Mouse (Mus musculus) ES-Bruce4 (cell line): ENCODE measurements around the gene Awat1. TPM values are rescaled to one million over a fixed set of nuclear protein-coding genes. Genes with fewer than 3 reads are reported as not detected.
A peak's percentile ranks its signal among the peaks of the same experiment; 100 is the strongest.

Source experiments
- H3K27ac ChIP-seq: 2 replicates; pipeline ENCODE4 v1.5.1; 2012; ENCODE audit warnings: low read length, inconsistent platforms; ENCODE audit not compliant: insufficient read depth
- H3K27me3 ChIP-seq: 2 replicates; pipeline ENCODE4 v1.6.1; 2012; ENCODE audit warnings: mild to moderate bottlenecking, low read length, inconsistent platforms; ENCODE audit not compliant: control insufficient read depth, poor library complexity, insufficient read depth, severe bottlenecking
- H3K36me3 ChIP-seq: 2 replicates; pipeline ENCODE4 v1.6.1; 2012; ENCODE audit warnings: inconsistent platforms, mild to moderate bottlenecking, low read length, moderate library complexity; ENCODE audit not compliant: control insufficient read depth, poor library complexity, insufficient read depth, severe bottlenecking
- H3K4me1 ChIP-seq: one replicate; pipeline ENCODE4 v1.8.1; 2011; ENCODE audit warnings: low read length; ENCODE audit not compliant: control insufficient read depth, insufficient read depth
- H3K4me3 ChIP-seq: 2 replicates; pipeline ENCODE4 v1.5.1; 2011; ENCODE audit warnings: low read depth, mild to moderate bottlenecking, low read length
- H3K9ac ChIP-seq: 2 replicates; pipeline ENCODE4 v1.6.1; 2012; ENCODE audit warnings: low read depth, mild to moderate bottlenecking, inconsistent platforms; ENCODE audit not compliant: poor library complexity, severe bottlenecking
- H3K9me3 ChIP-seq: replicated peaks from 2 replicates; pipeline ENCODE4 v1.6.1; 2012; ENCODE audit warnings: mild to moderate bottlenecking, low read length, inconsistent platforms; ENCODE audit not compliant: control insufficient read depth, poor library complexity, insufficient read depth, severe bottlenecking
- CTCF ChIP-seq: IDR thresholded peaks from one replicate; pipeline ENCODE4 v1.8.1; 2011; ENCODE audit warnings: low read depth, low read length
- EP300 ChIP-seq: IDR thresholded peaks from 2 replicates; pipeline ENCODE4 v1.6.1; 2011; ENCODE audit warnings: low read depth, low read length; ENCODE audit not compliant: insufficient read depth
- POLR2A ChIP-seq: IDR thresholded peaks from one replicate; pipeline ENCODE4 v1.8.1; 2011; ENCODE audit warnings: low read length; ENCODE audit not compliant: insufficient read depth
- polyA plus RNA-seq: library from polyadenylated mRNA; stranded (reverse); fragments of >200 nt; gene quantifications from 2 replicates; pipeline ENCODE4 v1.2.4, GENCODE M21; 2011; ENCODE audit warnings: low read depth; ENCODE audit not compliant: missing spikeins, insufficient read depth, insufficient read length

Awat1 gene
- polyA plus RNA-seq, 1 experiment, result not detected

- Histone ChIP-seq H3K9ac (peak within 1 kb of the TSS; percentile 88), H3K36me3 (peaks cover 3% of the 10 kb centered on the region), H3K9me3 (no peaks in the 10 kb centered on the region), H3K4me3 (peak within 1 kb of the TSS; percentile 94), H3K27ac (peak within 1 kb of the TSS; percentile 84), H3K4me1 (no peaks in the 10 kb centered on the region), H3K27me3 (no peaks in the 10 kb centered on the region)
- no peak for TF ChIP-seq EP300
- TF ChIP-seq CTCF, result no peak
- no peak for TF ChIP-seq POLR2A
Observed at GRCm38 (mm10) chrX:100625546-100625801, 53.4 kb downstream of the Awat1 start, which contains the start of gene Kif4. Gene Kif4 (plus strand): TSS chrX:100625737.

- H3K9me3 ChIP-seq, result no peaks in the 10 kb centered on the region
- peak within 1 kb of the TSS; percentile 84 for H3K27ac ChIP-seq
- peak within 1 kb of the TSS; percentile 94 for H3K4me3 ChIP-seq
- H3K27me3 ChIP-seq, result no peaks in the 10 kb centered on the region
- TF ChIP-seq POLR2A (peak; percentile 21), EP300 (no peak)
- H3K4me1 ChIP-seq, result no peaks in the 10 kb centered on the region
- peaks cover 3% of the 10 kb centered on the region for H3K36me3 ChIP-seq
- H3K9ac ChIP-seq, result peak within 1 kb of the TSS; percentile 88
Observed at GRCm38 (mm10) chrX:100625802-100626793, 54.0 kb downstream of the Awat1 start, which contains the start of gene Pdzd11. Gene Pdzd11 (minus strand): TSS chrX:100626568.

Other genes with a start within 250 kb of the Awat1 start
- gene Otud6a, start 143.2 kb upstream of the Awat1 start, polyA plus RNA-seq, result 0.70 and 1.3 TPM in 2 replicates
- gene Awat2, start 129.5 kb upstream of the Awat1 start, polyA plus RNA-seq, result 0.41 and 0.72 TPM in 2 replicates
- gene Igbp1, start 78.0 kb upstream of the Awat1 start, polyA plus RNA-seq, result 75.0 and 82.6 TPM in 2 replicates
- gene Dgat2l6, start 47.4 kb upstream of the Awat1 start, polyA plus RNA-seq, result not detected in 2 replicates
- gene P2ry4, start 22.6 kb downstream of the Awat1 start, polyA plus RNA-seq, result 1.1 and 1.6 TPM in 2 replicates
- gene Arr3, start 33.2 kb downstream of the Awat1 start, polyA plus RNA-seq, result not detected in 2 replicates
- 47.6 and 54.7 TPM in 2 replicates for gene Kif4, start 53.5 kb downstream of the Awat1 start, polyA plus RNA-seq
- 59.2 and 63.7 TPM in 2 replicates for gene Pdzd11, start 54.3 kb downstream of the Awat1 start, polyA plus RNA-seq
- not detected in 2 replicates for gene Gdpd2, start 157.6 kb downstream of the Awat1 start, polyA plus RNA-seq
- gene Dlg3, start 195.5 kb downstream of the Awat1 start, polyA plus RNA-seq, result 33.8 and 40.3 TPM in 2 replicates